Mouse (Mus musculus) lung, postnatal 0 days (tissue): ENCODE results near the gene Ttll8. TPM values are rescaled to one million over a fixed set of nuclear protein-coding genes. Genes with fewer than 3 reads are reported as not detected.
A peak's percentile ranks its signal among the peaks of the same experiment; 100 is the strongest.

Experiments used
- ATAC-seq: fragments of 200-750 bp; cut with Nextera tagmentation; 2 replicates; pipeline ENCODE4 v1.8.0; 2017; ENCODE audit warnings: moderate library complexity
- DNase-seq: peaks from one replicate; pipeline ENCODE4 v3.0.0-alpha.2; 2016; ENCODE audit warnings: low spot score
- H3K27ac ChIP-seq: fragments of 300-500 bp; sonication (generic); 2 replicates; pipeline ENCODE4 v1.5.1; 2014; ENCODE audit warnings: antibody characterized with exemption, mild to moderate bottlenecking, low read length, mixed read lengths
- H3K27me3 ChIP-seq: fragments of 300-500 bp; sonication (generic); replicated peaks from 2 replicates; pipeline ENCODE4 v1.6.1; 2014; ENCODE audit warnings: low read length, mixed read lengths; ENCODE audit not compliant: insufficient read depth
- H3K36me3 ChIP-seq: fragments of 300-500 bp; sonication (generic); 2 replicates; pipeline ENCODE4 v1.6.1; 2014; ENCODE audit warnings: low read length, mixed read lengths; ENCODE audit not compliant: insufficient read depth
- H3K4me1 ChIP-seq: fragments of 300-500 bp; sonication (generic); 2 replicates; pipeline ENCODE4 v1.6.1; 2014; ENCODE audit warnings: antibody characterized with exemption, low read depth, low read length, mixed read lengths; ENCODE audit not compliant: insufficient read depth
- H3K4me2 ChIP-seq: fragments of 300-500 bp; sonication (generic); replicated peaks from 2 replicates; pipeline ENCODE4 v1.6.1; 2014; ENCODE audit warnings: low read depth, mild to moderate bottlenecking, low read length, moderate library complexity, mixed read lengths
- H3K4me3 ChIP-seq: fragments of 300-500 bp; sonication (generic); 2 replicates; pipeline ENCODE4 v1.5.1; 2014; ENCODE audit warnings: low read depth, low read length
- H3K9ac ChIP-seq: fragments of 300-500 bp; sonication (generic); replicated peaks from 2 replicates; pipeline ENCODE4 v1.6.1; 2014; ENCODE audit warnings: low read depth, mild to moderate bottlenecking
- H3K9me3 ChIP-seq: fragments of 300-500 bp; sonication (generic); 2 replicates; pipeline ENCODE4 v1.6.1; 2016; ENCODE audit warnings: low read length, mixed read lengths
- CTCF ChIP-seq: IDR thresholded peaks from 2 replicates; pipeline ENCODE4 v1.5.1; 2016; ENCODE audit warnings: antibody characterized with exemption, mild to moderate bottlenecking
- EP300 ChIP-seq: IDR thresholded peaks from 2 replicates; pipeline ENCODE4 v1.6.1; 2016; ENCODE audit warnings: antibody characterized with exemption, mild to moderate bottlenecking, control low read depth
- WGBS: fragments of 180-500 bp; shearing (Covaris S2); extraction: QIAGEN DNeasy Blood & Tissue Kit; methylation state at CpG from one replicate; pipeline ENCODE4 v1.1.7; 2014; 5-methylcytosine and 5-hydroxymethylcytosine counted together
- polyA plus RNA-seq: library from polyadenylated mRNA; unstranded; fragments of >200 nt; fragmentation: Nextera tagmentation; extraction: Ambion mirVana; gene quantifications from 2 replicates; pipeline ENCODE4 v1.2.1, GENCODE M21; 2015

Ttll8 gene
- polyA plus RNA-seq = 0.06 and 0.07 TPM in 2 replicates

- peak; percentile 93 for ATAC-seq
- H3K9ac ChIP-seq = no peak within 1 kb of the TSS
Measured at GRCm38 (mm10) chr15:88954368-88955072, at the start of gene Ttll8. Gene Ttll8 (minus strand): TSS chr15:88954418.

DNA sequence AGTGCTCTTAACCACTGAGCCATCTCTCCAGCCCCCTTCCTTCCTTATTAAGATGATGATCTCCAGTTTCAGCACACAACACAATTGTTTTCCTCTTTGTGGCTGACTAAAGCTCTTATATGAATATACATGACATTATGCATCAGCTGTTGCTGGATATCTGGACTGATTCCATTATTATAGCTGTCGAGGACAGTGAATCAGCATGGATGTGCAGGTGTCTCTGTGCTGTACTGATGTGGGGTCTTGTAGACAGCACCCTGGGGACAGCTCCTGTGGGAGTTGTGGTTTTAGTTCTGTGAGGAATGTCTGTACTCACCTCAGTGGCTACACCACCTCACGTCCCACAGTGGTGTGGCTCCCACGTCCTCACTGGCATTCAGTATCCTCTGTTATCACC is 47.0 kb upstream of the Ttll8 start:
- Histone ChIP-seq H3K27ac (no peak overlapping the region), H3K27me3 (no peaks in the 10 kb centered on the region), H3K4me2 (no peak overlapping the region), H3K36me3 (no peaks in the 10 kb centered on the region), H3K4me1 (no peaks in the 10 kb centered on the region), H3K9me3 (no peaks in the 10 kb centered on the region), H3K9ac (no peak overlapping the region), H3K4me3 (no peak overlapping the region)
- no peak for TF ChIP-seq EP300
- TF ChIP-seq CTCF = no peak
- WGBS = 64% methylated on average over 3 of the region's 3 CpGs
- ATAC-seq (no peak), DNase-seq (no peak)

More at GRCm38 (mm10) chr15:88954368-88955072, at the start of gene Ttll8:
- Histone ChIP-seq H3K27ac (no peak within 1 kb of the TSS), H3K27me3 (peaks cover 12% of the 10 kb centered on the region; the same call in 1 of the 2 replicates), H3K4me1 (no peaks in the 10 kb centered on the region), H3K4me3 (peak within 1 kb of the TSS; percentile 27; the same call in 1 of the 2 replicates), H3K36me3 (no peaks in the 10 kb centered on the region), H3K9me3 (no peaks in the 10 kb centered on the region), H3K4me2 (peak within 1 kb of the TSS; percentile 52)
- WGBS = 10% methylated on average over 48 of the region's 53 CpGs
- DNase-seq = peak; percentile 56
- TF ChIP-seq EP300 (no peak), CTCF (no peak)

- H3K9me3 ChIP-seq = no peaks in the 10 kb centered on the region
- no peak overlapping the region for H3K27ac ChIP-seq
- WGBS = 42% methylated on average over 2 of the region's 2 CpGs
- TF ChIP-seq CTCF (no peak), EP300 (no peak)
- no peak overlapping the region for H3K4me2 ChIP-seq
- no peak overlapping the region for H3K9ac ChIP-seq
- H3K4me1 ChIP-seq = no peaks in the 10 kb centered on the region
- DNase-seq = no peak
- no peaks in the 10 kb centered on the region for H3K36me3 ChIP-seq
- no peak overlapping the region for H3K4me3 ChIP-seq
- no peak for ATAC-seq
- no peaks in the 10 kb centered on the region for H3K27me3 ChIP-seq
Measured at GRCm38 (mm10) chr15:89000367-89000766, 46.1 kb upstream of the Ttll8 start.

DNA sequence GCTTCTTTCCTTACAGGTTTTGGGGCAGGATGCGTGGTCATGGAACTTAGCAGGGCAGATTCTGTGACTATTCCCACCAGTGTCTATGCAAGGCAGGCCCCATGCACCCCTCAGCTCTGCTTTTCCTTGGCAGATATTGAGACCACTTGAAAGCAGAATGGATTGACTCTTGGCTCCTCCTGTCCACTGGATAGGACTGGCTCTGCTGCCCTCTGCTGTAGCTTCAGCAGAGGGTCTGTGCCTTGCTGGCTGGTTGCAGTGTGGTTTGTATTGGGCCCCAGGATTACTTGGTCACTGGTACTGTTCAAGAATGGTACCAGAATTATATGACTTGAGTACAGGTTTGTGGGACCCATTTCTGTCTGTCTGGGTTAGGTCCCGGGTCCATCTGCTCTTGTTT is 44.9 kb upstream of the Ttll8 start:
- peak; percentile 62 for ATAC-seq
- Histone ChIP-seq H3K9me3 (no peaks in the 10 kb centered on the region), H3K4me1 (no peaks in the 10 kb centered on the region), H3K4me2 (no peak overlapping the region), H3K36me3 (no peaks in the 10 kb centered on the region), H3K27me3 (no peaks in the 10 kb centered on the region), H3K9ac (no peak overlapping the region), H3K4me3 (no peak overlapping the region), H3K27ac (no peak overlapping the region)
- peak; percentile 69 for TF ChIP-seq CTCF
- TF ChIP-seq EP300 = no peak
- 70% methylated on average over 2 of the region's 2 CpGs for WGBS
- DNase-seq = peak; percentile 65

- no peaks in the 10 kb centered on the region for H3K36me3 ChIP-seq
- H3K27me3 ChIP-seq = no peaks in the 10 kb centered on the region
- H3K9ac ChIP-seq = no peak overlapping the region
- no peaks in the 10 kb centered on the region for H3K4me1 ChIP-seq
- no peak overlapping the region for H3K4me3 ChIP-seq
- H3K9me3 ChIP-seq = no peaks in the 10 kb centered on the region
- no peak for DNase-seq
- ATAC-seq = no peak
- 66% methylated on average over 8 of the region's 8 CpGs for WGBS
- no peak for TF ChIP-seq EP300
- TF ChIP-seq CTCF = no peak
- no peak overlapping the region for H3K4me2 ChIP-seq
- H3K27ac ChIP-seq = no peak overlapping the region
Measured at GRCm38 (mm10) chr15:88998636-88999035, 44.4 kb upstream of the Ttll8 start.

DNA sequence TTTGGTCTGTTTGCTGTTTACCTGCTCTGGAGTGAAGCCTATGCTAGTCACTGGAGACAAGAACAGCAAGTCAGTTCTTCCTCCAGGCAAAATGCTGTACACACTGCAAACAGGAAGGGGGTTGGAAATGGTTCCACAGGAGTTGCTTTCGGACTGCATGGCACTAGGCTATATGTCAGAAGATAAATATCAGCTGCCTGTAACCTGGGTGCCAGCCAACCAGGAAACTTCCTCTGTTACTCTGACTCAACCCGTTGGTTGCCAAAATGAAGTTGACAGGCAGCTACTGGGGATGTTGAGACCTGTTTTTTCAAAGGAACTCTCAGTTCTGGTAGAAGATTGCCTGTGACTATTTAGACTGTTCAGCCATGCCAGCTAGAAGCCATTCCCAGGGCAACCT is 35.0 kb upstream of the Ttll8 start:
- Histone ChIP-seq H3K9me3 (no peaks in the 10 kb centered on the region), H3K9ac (no peak overlapping the region), H3K4me3 (no peak overlapping the region), H3K4me2 (no peak overlapping the region), H3K27ac (no peak overlapping the region), H3K36me3 (no peaks in the 10 kb centered on the region), H3K27me3 (no peaks in the 10 kb centered on the region), H3K4me1 (no peaks in the 10 kb centered on the region)
- WGBS = 18% methylated on average over 2 of the region's 2 CpGs
- DNase-seq = peak; percentile 60
- no peak for TF ChIP-seq CTCF
- TF ChIP-seq EP300 = no peak
- ATAC-seq = 0 out of 2 replicates have a peak, but pooled peaks have one; percentile 33
